Comparison of ENCODE assay signal across 8 mouse cellular contexts in the genomic region with DNA sequence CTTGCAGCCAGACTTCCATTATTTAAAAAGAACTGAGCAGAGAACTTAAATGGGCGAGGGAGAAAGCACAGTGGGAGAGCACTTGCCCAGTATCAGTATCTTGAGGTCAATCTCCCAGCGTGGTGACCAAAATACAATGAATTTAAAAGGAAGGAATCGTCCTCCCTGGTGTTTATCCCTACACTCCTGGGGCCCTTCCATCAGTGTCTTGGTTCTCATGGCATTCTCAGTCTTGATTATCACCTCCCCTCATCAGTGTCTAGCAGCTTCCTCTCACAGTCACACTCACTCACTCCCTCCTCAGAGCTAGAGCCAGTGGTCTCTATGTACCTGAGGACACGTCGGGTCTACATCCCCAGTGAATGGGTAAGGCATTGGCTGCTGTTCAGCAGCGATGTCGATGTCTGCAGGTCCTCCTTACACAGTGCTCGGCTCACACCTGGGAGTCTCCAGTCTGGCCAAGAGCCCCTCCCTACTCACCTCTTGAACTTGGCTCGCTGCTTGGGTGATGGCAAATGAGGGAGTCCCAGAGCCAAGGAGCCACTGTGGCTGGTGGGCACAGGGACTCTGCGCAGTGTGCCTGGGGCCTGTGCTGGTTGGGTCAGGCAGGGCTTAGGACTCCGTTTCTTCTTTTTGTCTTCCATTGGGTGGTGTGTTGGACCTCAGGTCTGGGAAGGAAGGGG. TPM values are rescaled to one million over a fixed set of nuclear protein-coding genes. Genes with fewer than 3 reads are reported as not detected.
A peak's percentile ranks its signal among the peaks of the same experiment; 100 is the strongest.
DNase-seq lines count a peak whose midpoint lies in the region; ATAC-seq and TF ChIP-seq lines count a peak whose summit lies in the region.

No protein-coding gene starts in this region.

- H3K4me3 ChIP-seq in layer of hippocampus, adult 2 months: peak overlapping the region; percentile 90
- H3K4me3 ChIP-seq in embryonic facial prominence, embryonic 13.5 days: peak overlapping the region; percentile 69
- H3K4me3 ChIP-seq in hindbrain, embryonic 16.5 days (ENCODE audit: low read length): peak overlapping the region; percentile 73
- peak overlapping the region; percentile 59 for H3K4me3 ChIP-seq in midbrain, postnatal 0 days (ENCODE audit: low read depth, low read length)

- H3K27ac ChIP-seq in layer of hippocampus, adult 2 months: peak overlapping the region; percentile 98
- peak overlapping the region; percentile 93; the same call in 1 of the 2 replicates for H3K27ac ChIP-seq in embryonic facial prominence, embryonic 13.5 days
- H3K27ac ChIP-seq in hindbrain, embryonic 16.5 days (ENCODE audit: low read depth, low read length): peak overlapping the region; percentile 97; the same call in 1 of the 2 replicates
- peak overlapping the region; percentile 96 for H3K27ac ChIP-seq in midbrain, postnatal 0 days (ENCODE audit: low read depth, low read length)

- H3K4me2 ChIP-seq in embryonic facial prominence, embryonic 13.5 days: peak overlapping the region; percentile 85
- H3K4me2 ChIP-seq in hindbrain, embryonic 16.5 days (ENCODE audit: low read length): peak overlapping the region; percentile 73
- peak overlapping the region; percentile 89 for H3K4me2 ChIP-seq in midbrain, postnatal 0 days (ENCODE audit: low read depth, low read length, poor library complexity, severe bottlenecking)

- peak; percentile 28; the same call in 1 of the 2 replicates for TF ChIP-seq CTCF in layer of hippocampus, adult 2 months (conservative IDR thresholded peaks at IDR 0.05)
- TF ChIP-seq CTCF in midbrain, postnatal 0 days (IDR thresholded peaks at IDR 0.05): no peak

- no peaks in the 10 kb centered on the region for H3K9me3 ChIP-seq in embryonic facial prominence, embryonic 13.5 days
- H3K9me3 ChIP-seq in hindbrain, embryonic 16.5 days (ENCODE audit: control insufficient read depth, low read length): no peaks in the 10 kb centered on the region
- H3K9me3 ChIP-seq in midbrain, postnatal 0 days (ENCODE audit: low read length): no peaks in the 10 kb centered on the region

- H3K4me1 ChIP-seq in embryonic facial prominence, embryonic 13.5 days: peaks cover 44% of the 10 kb centered on the region
- peaks cover 45% of the 10 kb centered on the region for H3K4me1 ChIP-seq in hindbrain, embryonic 16.5 days (ENCODE audit: control insufficient read depth, insufficient read depth, low read depth, low read length)
- H3K4me1 ChIP-seq in midbrain, postnatal 0 days (ENCODE audit: insufficient read depth, low read length): peaks cover 31% of the 10 kb centered on the region

- WGBS in embryonic facial prominence, embryonic 13.5 days: 83% methylated on average over 11 of the region's 11 CpGs
- WGBS in hindbrain, embryonic 16.5 days: 70% methylated on average over 11 of the region's 11 CpGs
- 79% methylated on average over 11 of the region's 11 CpGs for WGBS in midbrain, postnatal 0 days

- DNase-seq in layer of hippocampus, adult 2 months (ENCODE audit: low spot score in 2 of 2): no peak
- DNase-seq in layer of hippocampus, adult 9-10 months (ENCODE audit: low spot score): no peak
- DNase-seq in midbrain, postnatal 0 days (ENCODE audit: low spot score): no peak
- no peak for DNase-seq in retina, postnatal 1 day
- no peak for DNase-seq in layer of hippocampus, postnatal 36 days
- no peak for DNase-seq in testis, postnatal 10 days (ENCODE audit: low spot score)

- no peak for ATAC-seq in embryonic facial prominence, embryonic 13.5 days (ENCODE audit: insufficient number of reproducible peaks, insufficient read depth, low FRiP score, low TSS enrichment, low read depth)
- no peak for ATAC-seq in hindbrain, embryonic 16.5 days
- ATAC-seq in midbrain, postnatal 0 days (ENCODE audit: low FRiP score): no peak

- H3K9ac ChIP-seq in embryonic facial prominence, embryonic 13.5 days: peak overlapping the region; percentile 85
- H3K9ac ChIP-seq in hindbrain, embryonic 16.5 days (ENCODE audit: low read depth, low read length): peak overlapping the region; percentile 86
- peak overlapping the region; percentile 81 for H3K9ac ChIP-seq in midbrain, postnatal 0 days (replicated peaks; ENCODE audit: low read length, poor library complexity, severe bottlenecking)

- no peaks in the 10 kb centered on the region for H3K27me3 ChIP-seq in embryonic facial prominence, embryonic 13.5 days
- H3K27me3 ChIP-seq in hindbrain, embryonic 16.5 days (replicated peaks; ENCODE audit: control insufficient read depth, insufficient read depth, low read length): no peaks in the 10 kb centered on the region
- no peaks in the 10 kb centered on the region for H3K27me3 ChIP-seq in midbrain, postnatal 0 days (ENCODE audit: insufficient read depth, low read length)

- peaks cover 31% of the 10 kb centered on the region for H3K36me3 ChIP-seq in embryonic facial prominence, embryonic 13.5 days
- peaks cover 4% of the 10 kb centered on the region for H3K36me3 ChIP-seq in hindbrain, embryonic 16.5 days (ENCODE audit: control insufficient read depth, insufficient read depth, low read length)
- H3K36me3 ChIP-seq in midbrain, postnatal 0 days (ENCODE audit: insufficient read depth, low read length): peaks cover 11% of the 10 kb centered on the region

RNA-seq across cellular contexts. Expression of gene Ccdc28b, which starts 1.5 kb away (rescaled TPM):
- 10 to 100 TPM; 70.2 to 81.0 TPM for total RNA-seq in layer of hippocampus, adult 2 months (2021)
- 69.7 and 73.3 TPM in 2 replicates for polyA plus RNA-seq in embryonic facial prominence, embryonic 13.5 days (2015; fragmentation: Nextera tagmentation; extraction: Ambion mirVana)
- 160 and 169 TPM in 2 replicates for polyA plus RNA-seq in hindbrain, embryonic 16.5 days (2015; fragmentation: Nextera tagmentation; extraction: Ambion mirVana)
- total RNA-seq in midbrain, postnatal 0 days (2014; rRNA removed): 78.8 and 96.0 TPM in 2 replicates
- 174 and 182 TPM in 2 replicates for polyA plus RNA-seq in midbrain, postnatal 0 days (2015; fragmentation: Nextera tagmentation; extraction: Ambion mirVana)
- 10 to 100 TPM; 70.3 to 79.8 TPM for total RNA-seq in layer of hippocampus, postnatal 36 days (2021)

RNA-seq across cellular contexts. Expression of gene Iqcc, which starts 3.4 kb away (rescaled TPM):
- total RNA-seq in layer of hippocampus, adult 2 months (2021): 10 to 100 TPM; 31.5 to 34.3 TPM
- 33.7 and 36.5 TPM in 2 replicates for polyA plus RNA-seq in embryonic facial prominence, embryonic 13.5 days (2015; fragmentation: Nextera tagmentation; extraction: Ambion mirVana)
- polyA plus RNA-seq in hindbrain, embryonic 16.5 days (2015; fragmentation: Nextera tagmentation; extraction: Ambion mirVana): 27.6 and 33.4 TPM in 2 replicates
- total RNA-seq in midbrain, postnatal 0 days (2014; rRNA removed): 7.9 and 33.0 TPM in 2 replicates
- 17.2 and 20.2 TPM in 2 replicates for polyA plus RNA-seq in midbrain, postnatal 0 days (2015; fragmentation: Nextera tagmentation; extraction: Ambion mirVana)
- total RNA-seq in layer of hippocampus, postnatal 36 days (2021): 10 to 100 TPM; 35.3 to 40.6 TPM

RNA-seq across cellular contexts. Expression of gene Dcdc2b, which starts 8.2 kb away (rescaled TPM):
- total RNA-seq in layer of hippocampus, adult 2 months (2021): 1 to 10 TPM; 5.7 to 7.4 TPM
- polyA plus RNA-seq in embryonic facial prominence, embryonic 13.5 days (2015; fragmentation: Nextera tagmentation; extraction: Ambion mirVana): 2.2 and 3.1 TPM in 2 replicates
- 2.1 and 3.9 TPM in 2 replicates for polyA plus RNA-seq in hindbrain, embryonic 16.5 days (2015; fragmentation: Nextera tagmentation; extraction: Ambion mirVana)
- total RNA-seq in midbrain, postnatal 0 days (2014; rRNA removed): 0.82 and 3.9 TPM in 2 replicates
- polyA plus RNA-seq in midbrain, postnatal 0 days (2015; fragmentation: Nextera tagmentation; extraction: Ambion mirVana): 2.7 and 4.4 TPM in 2 replicates
- total RNA-seq in layer of hippocampus, postnatal 36 days (2021): 1 to 10 TPM; 6.0 to 7.7 TPM

RNA-seq across cellular contexts. Expression of gene Txlna, which starts 18.6 kb away (rescaled TPM):
- 10 to 100 TPM; 49.7 to 51.3 TPM for total RNA-seq in layer of hippocampus, adult 2 months (2021)
- polyA plus RNA-seq in embryonic facial prominence, embryonic 13.5 days (2015; fragmentation: Nextera tagmentation; extraction: Ambion mirVana): 90.7 and 92.9 TPM in 2 replicates
- polyA plus RNA-seq in hindbrain, embryonic 16.5 days (2015; fragmentation: Nextera tagmentation; extraction: Ambion mirVana): 39.7 and 46.0 TPM in 2 replicates
- total RNA-seq in midbrain, postnatal 0 days (2014; rRNA removed): 33.4 and 38.2 TPM in 2 replicates
- polyA plus RNA-seq in midbrain, postnatal 0 days (2015; fragmentation: Nextera tagmentation; extraction: Ambion mirVana): 25.6 and 27.2 TPM in 2 replicates
- 10 to 100 TPM; 46.1 to 54.7 TPM for total RNA-seq in layer of hippocampus, postnatal 36 days (2021)

RNA-seq across cellular contexts. Expression of gene Tmem234, which starts 21.8 kb away (rescaled TPM):
- total RNA-seq in layer of hippocampus, adult 2 months (2021): 10 to 100 TPM; 83.1 to 86.2 TPM
- 195 and 215 TPM in 2 replicates for polyA plus RNA-seq in embryonic facial prominence, embryonic 13.5 days (2015; fragmentation: Nextera tagmentation; extraction: Ambion mirVana)
- polyA plus RNA-seq in hindbrain, embryonic 16.5 days (2015; fragmentation: Nextera tagmentation; extraction: Ambion mirVana): 185 and 190 TPM in 2 replicates
- 146 and 189 TPM in 2 replicates for total RNA-seq in midbrain, postnatal 0 days (2014; rRNA removed)
- polyA plus RNA-seq in midbrain, postnatal 0 days (2015; fragmentation: Nextera tagmentation; extraction: Ambion mirVana): 210 and 232 TPM in 2 replicates
- total RNA-seq in layer of hippocampus, postnatal 36 days (2021): 10 to 100 TPM; 79.1 to 81.4 TPM
